Mouse (Mus musculus) erythroblast, adult 5-6 weeks (primary cell): Measurements from ENCODE around the gene Naa60. TPM values are rescaled to one million over a fixed set of nuclear protein-coding genes. Genes with fewer than 3 reads are reported as not detected.

Source experiments
- ATAC-seq: replicated peaks from 2 replicates; pipeline ENCODE4 v1.8.0; 2016; ENCODE audit warnings: moderate number of reproducible peaks, mild to moderate bottlenecking, moderate TSS enrichment, inconsistent platforms; ENCODE audit not compliant: poor library complexity, low FRiP score, severe bottlenecking
- total RNA-seq, 2 experiments: library from RNA; stranded (forward) in 1 of 2; stranded (reverse) in 1 of 2; fragments of 150-400 nt in 1 of 2; fragments of 200-764, 138-1000 nt in 1 of 2; gene quantifications; 2 replicates each; pipeline versions ENCODE4 v1.2.3 to v1.2.4; 2015 to 2017; ENCODE audit warnings: low replicate concordance in 2 of 2

The Naa60 gene
- total RNA-seq, 2 experiments from 2014 or later: 22.7 to 33.8 TPM

DNA sequence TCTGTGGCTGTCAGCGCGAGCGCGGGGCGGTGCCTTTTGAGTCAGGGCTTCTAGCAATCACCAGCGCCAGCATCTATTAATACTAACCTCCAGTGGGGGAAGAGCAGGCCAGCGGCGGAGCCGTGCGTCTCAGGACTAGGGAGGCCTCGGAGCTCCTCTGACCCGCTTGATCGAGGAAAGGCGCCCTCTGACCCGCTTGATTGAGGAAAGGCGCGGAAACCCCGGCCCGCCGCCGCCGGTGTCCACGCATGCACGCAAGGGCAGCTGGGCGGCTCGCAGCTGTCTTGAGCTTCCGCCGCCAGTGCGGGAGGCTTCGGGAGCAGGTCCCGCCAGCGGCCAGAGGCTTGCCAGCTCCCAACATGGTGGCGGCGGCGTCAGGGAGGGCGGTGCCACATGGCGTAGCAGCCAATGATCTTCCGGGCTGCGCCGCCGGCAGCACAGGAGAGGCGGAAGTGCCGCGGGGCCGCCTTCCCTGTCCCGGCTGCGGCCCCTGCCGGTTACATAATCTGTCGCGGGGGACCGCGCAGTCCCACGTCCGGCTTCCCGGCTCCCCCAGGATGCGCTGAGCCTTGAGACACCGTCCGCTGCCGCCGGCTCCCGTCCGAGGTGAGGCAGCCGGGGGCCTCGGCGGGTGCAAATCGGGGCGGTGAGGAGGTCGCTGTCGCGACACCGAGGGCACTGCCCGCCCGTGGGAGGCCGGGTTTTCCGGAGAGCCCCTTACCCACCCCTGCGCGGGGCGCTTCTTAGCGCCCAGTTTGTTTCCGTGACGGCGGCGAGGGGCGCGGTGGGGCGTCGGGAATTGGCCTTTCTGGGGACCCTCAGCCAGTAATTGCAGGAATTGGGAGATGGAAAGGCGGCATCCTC lies 12.3 kb downstream of the Naa60 start, which contains the start of the genes Zfp597 and Gm20695:
TSS of gene Zfp597 (minus strand) at position 361 of the 864 bp plus-strand sequence.
TSS of gene Gm20695 (plus strand) at position 448 of the 864 bp plus-strand sequence.
- peak; percentile 100 for ATAC-seq

DNA sequence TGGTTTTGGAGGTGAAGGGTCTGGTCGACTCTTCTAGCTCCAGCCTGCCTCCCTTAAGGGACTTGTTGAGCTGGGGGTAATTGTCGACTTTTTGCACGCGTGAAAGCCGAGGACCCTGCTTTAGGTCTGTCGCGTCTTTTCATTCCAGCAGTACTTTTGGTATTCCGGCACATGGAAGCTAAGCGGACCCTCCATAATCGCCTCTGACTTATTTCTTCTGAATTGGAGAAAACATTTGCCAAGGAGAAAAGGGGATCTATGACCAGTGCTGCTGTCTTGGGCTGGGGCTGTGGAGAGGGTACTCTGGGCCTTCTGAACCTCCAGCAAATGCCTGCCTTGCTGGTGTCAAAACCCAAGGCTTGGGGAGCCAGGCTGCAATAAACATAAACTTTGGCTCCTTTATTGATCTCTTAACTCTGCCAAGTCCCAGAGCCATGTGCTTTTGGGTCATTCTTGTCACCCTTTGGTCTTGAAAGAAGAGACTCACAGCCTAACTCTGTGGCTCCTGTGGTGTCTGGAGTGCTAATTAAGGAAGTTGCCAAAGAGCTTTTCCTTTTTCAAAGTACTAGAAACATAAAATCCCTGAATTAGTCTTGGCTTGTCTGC lies 13.0 kb downstream of the Naa60 start:
- ATAC-seq: no peak

DNA sequence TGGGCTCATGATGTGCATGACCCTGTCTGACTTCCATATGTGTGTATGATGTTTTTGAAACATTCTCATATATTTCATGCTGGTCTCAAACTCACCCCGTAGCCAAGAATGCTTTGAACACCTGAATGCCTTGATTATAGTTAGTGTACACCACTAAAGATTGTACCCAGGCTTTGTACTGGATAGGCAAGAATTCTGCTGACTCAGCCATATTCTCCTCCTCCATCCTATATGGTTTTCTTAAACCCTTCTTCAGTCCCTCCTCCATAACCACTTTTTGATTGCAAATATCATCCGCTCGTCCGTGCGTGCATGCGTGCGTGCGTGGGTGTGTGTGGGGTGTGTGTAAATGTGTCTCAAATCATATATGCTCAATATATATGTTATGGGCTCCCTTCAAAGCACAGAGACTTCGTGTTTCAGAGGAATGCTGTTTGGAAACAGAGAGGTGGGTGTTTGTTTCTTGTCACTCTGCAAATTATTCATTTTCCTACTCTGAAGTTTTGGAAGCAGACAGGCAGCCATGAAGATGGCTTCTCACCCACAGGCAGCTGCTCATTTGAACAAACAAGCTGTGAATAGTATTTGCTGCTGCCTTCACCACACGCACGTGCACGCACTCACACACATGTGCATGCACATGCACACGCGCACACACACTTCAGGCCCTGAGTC lies 19.6 kb downstream of the Naa60 start:
- no peak for ATAC-seq

DNA sequence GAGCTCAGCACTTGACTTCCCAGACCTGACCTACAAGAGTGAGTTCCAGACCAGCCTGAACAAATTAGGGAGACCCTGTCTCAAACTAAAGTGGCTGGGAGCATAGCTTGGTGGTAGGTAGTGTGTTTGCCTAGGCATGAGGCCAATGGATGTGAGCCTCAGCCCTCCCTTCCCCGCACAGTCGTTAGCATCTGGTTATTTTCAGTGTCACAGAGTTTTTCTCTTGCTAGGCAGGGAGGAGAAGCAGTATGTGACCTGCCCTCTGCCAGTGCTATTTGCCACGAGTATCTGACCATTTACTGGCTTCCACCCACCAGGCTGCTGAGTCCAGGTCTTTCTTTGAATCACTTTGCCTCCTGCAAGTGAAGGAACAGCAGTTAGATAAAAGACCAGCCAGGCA lies 21.6 kb downstream of the Naa60 start:
- ATAC-seq: no peak

DNA sequence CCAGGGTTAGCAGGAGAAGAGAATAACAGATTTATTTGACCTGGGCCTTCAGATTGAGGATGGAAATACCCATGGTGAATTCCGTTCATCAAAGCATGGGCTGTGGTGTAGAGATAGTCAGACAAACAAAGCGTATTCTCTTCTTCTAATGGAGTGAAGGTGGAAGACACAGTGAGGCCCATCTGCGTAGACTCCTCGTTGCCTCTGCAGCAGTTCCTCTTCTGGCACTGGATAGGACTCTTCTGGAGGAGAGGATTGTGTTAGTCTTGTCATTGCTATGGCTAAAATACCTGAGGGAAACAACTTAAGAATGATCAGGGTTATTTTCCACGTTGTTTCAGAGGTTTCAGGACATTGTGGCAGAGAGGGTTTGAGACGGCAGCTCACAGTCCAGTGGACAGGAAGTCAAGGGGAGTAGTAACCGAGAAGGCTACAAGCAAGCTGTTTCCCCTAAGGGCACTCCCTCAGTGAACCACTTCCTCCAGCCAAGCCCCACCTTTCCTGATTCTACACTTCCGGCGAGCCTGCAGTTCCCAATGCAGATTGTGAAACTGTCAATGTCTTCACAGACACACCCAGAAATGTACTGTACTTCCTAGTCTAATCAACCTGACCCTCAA lies 23.1 kb downstream of the Naa60 start:
- no peak for ATAC-seq

DNA sequence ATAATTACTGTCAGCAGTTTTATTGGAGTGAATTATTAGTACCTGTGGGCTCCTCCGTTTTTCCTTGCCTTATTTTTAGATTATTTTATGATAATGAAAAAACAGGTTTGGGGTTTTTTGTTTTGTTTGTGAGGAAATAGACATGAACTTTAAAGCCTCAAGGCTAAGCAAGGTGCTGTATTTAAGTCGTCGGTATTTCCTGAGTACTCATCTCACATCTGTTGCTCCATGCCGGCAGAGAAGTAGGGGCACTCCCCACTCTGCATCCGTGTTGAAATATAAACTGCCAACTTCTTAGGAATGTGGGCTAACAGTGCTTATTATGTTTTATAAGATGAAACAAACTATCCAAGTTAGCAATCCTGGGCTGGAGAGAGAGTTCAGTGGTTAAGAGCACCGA lies 23.9 kb downstream of the Naa60 start:
- ATAC-seq: no peak

DNA sequence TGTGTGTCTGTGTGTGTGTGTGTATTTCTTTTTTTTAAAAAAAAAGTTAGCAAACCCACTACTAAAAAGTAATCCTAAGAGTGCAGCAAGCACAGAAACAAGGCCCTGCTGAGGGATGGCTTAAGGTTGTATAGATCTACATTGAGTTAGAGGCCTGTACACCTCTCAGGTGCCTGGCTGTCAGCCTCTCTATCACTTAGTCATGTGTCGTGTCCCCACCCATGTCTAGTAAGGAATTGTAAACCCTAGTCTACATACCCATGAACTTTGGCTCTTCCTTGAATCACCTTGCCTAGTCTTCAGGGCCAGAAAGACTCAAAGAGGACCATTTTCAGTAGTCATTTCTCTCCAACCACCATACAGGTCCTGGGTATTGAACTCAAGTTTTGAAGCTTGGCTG lies 24.4 kb downstream of the Naa60 start:
- ATAC-seq: no peak

DNA sequence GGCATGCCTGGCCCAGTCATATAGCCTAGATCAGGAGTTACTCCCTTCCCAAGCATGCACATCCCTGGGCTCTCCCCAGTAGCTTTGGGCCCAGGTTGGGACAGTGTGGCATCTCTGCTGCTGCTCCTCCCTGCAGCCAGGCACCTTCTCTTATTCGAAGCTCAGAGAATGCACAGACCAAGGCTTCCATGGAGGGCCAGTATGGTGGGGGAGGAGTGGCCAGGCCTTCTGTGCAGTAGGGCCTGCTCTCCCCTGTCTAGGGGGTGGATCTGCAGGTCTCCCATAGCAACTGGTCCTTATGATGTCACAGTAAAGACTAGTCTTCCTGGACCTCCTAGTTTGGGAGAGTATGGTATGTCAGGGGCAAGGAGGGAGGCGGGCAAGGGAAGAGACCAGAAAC lies 35.3 kb downstream of the Naa60 start:
- no peak for ATAC-seq

DNA sequence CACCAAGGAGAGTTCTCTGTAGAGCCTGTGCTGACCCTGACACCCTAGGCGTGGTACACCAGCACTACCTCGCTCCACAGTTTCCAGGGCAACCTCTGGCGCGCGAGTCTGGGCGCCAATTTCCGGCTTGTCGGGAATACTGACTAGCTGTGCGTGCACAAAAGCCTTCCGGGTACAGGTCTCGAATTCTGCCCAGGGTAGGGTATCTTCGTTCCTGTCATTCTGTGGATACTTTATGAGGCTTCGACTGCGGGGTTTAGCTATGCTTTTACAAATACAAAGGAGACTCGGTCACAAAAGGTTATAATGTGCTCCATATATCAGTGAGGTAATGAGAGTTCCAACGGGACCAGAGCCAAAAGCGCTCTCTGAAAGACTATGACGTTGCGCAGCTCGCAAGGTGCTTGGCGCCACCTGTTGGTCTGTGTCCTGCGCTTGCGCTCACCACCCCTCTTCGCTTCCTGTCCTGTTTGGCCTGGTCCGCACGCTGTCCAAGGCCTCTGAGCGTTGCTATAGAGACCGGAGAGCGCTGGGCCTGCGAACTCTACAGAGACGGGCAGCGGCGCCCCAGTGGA lies 36.4 kb downstream of the Naa60 start, which contains the start of the genes 1700037C18Rik and Cluap1:
TSS of gene 1700037C18Rik (minus strand) at position 153 of the 575 bp plus-strand sequence.
TSS of gene Cluap1 (plus strand) at position 265 of the 575 bp plus-strand sequence.
- peak; percentile 96 for ATAC-seq

DNA sequence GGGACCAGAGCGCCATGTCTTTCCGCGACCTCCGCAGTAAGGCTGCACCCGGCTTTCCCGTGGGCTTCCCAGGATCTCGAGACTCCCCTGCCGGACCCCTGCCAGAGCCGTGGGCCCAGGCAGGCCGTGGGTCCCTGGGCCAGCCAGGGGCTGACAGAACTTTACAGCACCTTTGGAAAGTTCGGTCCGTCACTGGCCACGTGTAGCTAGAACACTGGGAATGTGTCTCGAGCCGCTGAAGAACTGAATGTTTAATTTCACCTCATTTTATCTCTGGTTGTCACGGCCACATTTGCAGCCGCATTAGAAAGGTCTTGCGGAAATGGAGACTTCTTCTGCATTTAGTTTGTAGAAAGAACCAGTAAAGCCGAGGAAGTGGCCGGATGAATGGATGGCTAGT lies 36.9 kb downstream of the Naa60 start:
- ATAC-seq: no peak

DNA sequence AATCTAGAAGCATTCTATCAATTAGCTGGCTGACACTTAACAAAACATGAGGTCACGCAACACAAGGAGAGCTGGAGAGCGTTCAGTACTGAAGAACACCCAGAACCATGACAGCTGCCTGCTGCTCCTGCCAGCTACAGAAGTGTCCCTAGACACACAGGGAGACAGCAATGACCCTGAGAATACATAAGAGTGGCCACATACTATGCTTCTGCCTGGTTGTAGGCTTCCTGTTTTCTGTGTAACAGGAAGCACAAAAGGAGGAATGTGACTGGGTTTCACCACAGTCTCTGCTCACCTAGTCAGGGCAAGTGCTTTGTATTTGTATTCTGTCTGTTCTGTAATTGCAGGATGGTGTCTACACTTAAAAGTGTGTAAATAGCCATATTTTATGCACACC lies 48.6 kb downstream of the Naa60 start:
- no peak for ATAC-seq

DNA sequence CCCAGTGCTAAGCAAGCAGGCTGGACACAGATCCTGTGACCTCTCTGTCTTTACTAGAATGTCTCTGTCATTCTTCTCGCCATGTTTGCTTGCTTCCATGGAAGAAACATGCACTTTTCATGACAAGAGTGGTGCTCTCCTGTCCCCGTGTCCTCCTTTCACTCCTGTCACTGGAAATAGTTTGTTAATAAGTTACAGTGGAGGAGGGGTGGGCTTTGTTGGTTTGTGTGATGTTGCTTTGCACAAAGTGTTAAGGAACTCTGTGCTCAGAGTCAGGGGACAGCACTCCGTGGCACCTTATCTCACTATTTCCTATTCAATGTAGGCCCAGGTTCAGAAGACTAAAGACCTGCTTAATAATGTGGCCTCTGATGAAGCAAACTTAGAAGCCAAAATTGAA lies 51.3 kb downstream of the Naa60 start:
- no peak for ATAC-seq

DNA sequence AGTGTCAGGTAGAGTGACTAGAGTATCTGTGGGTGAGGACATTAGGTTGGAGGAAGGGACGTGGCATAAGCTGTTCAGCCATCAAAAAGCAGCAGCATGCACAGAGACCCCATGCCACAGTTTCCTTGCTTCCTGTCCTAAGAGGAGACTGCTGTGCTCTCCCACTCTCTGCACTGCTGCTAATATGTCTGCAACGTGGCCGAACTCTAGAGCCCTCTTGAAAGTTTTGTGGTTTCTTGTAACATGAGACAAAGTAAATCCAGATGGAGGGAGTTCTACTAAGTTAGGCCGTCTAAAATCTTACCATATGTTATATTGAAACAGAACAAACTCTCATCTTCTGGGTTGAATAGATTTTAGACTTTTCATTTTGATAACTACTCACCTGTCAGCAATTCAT lies 51.8 kb downstream of the Naa60 start:
- no peak for ATAC-seq

DNA sequence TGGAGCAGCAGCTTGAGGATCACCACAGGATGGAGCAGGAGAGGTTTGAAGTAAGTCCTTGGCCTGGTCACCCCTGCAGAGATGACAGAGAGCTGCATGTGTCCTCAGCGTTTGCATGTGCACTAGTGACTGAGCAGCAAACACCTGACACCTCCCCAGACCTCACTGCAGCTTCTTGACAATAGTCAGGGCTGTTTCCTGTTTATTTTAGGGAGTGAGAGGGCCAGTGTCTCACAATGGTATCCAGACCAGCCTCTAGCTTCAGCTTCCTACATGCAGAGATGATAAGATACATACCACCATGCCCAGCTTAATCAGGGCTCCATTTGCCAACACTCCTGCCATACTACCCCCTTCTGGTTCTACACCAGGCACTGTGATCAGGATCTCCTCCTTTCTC lies 56.4 kb downstream of the Naa60 start:
- no peak for ATAC-seq

DNA sequence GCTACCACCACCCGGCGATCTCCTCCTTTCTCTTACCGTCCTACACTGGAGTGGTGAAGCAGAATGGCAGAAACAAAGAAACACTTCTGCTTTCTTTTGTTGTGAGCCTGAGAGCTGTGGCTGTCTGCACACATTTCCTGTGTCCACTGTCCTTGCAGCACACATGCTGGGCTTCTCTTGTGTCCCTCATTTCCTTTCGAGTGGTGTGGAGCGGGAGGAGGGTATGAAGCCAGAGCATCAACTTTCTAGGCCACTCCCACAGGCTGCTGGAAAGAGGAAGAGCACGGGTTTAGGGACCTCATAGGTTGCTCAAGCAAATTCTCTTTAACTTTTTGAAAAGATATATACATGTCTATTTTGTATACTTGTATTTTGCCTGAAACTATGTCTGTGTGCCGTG lies 57.0 kb downstream of the Naa60 start:
- no peak for ATAC-seq

DNA sequence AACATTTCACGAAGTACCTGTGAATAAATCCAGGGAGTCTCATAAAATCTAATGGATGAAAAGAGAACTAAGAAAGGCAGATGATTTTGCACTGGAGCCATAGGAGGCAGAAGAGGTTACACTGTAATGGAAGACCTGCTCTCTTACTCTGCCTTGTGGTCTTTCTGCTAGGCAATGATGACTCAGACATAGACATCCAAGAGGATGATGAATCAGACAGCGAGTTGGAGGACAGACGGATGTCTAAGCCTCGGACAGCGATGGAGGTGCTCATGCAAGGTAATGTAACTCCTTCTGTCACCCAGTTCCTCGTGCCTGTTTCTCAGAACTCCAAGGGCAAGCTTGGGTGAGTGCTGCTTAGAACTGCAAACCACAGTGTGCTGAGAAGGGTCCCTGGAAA lies 61.4 kb downstream of the Naa60 start:
- no peak for ATAC-seq

DNA sequence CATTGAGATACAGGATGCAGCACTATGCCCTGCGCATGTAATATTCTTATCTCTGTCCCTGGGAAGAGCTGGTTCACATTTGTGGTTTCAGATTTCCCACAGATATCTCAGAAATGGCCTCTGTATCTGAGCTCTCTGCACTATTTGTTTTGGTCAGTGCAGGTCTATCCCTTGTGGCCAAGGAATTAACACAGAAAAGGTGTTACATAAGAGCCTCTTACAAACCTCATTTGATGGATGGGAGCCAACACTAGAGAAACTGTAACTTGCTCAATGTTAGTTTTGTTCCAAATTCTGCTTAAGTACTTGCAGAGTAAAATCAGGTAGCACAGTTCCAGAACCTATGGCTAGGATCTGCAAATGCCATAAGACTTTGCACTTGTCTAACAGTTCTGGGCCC lies 61.9 kb downstream of the Naa60 start:
- ATAC-seq: no peak

DNA sequence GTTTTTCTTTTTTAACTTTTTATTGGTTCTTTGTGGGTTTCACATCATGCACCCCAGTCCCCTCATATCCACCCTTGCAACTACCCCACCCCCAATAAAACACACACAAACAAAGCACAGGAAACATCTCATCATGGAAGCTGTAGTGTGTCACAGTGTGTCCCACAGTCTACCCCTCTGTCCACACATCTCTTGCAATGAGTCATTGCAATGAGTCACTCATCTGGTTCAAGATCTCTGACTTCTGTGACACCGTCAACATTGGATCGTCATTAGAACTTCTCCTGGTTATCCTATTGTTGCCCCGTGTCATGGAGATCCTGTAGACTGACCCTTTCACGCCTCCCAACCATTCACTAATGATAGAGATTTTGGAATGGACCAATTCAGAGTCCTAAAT lies 62.5 kb downstream of the Naa60 start:
- ATAC-seq: no peak

DNA sequence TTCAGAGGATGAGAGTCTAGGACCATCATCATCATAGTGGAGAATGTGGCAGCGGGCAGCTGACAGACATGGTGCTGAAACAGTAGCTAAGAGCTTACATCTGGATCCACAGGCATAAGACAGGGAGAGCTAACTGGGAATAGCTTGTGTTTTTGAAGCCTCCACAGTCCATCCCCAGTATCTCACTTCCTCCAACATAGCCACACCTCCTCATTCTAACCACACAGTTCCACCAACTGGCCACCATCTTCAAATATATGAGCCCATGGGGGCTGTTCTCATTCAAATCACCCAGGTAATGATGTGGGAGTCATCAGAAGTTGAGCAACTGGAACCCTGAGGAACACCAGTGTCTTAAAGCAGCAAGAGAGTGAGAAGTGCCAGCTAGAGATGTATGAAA lies 79.0 kb downstream of the Naa60 start:
- no peak for ATAC-seq
